In genomic region chr10:83821089-83821488, GRCm38 (mm10) we compare ENCODE assay signal across 13 mouse cellular contexts.
"Had no signal": no experiment of that assay in that cellular context is flagged by ENCODE, and none has a peak within 500 bp of the region (broad histone marks: within the 10 kb centered on the region; RNA-seq: fewer than 3 reads in every experiment).

No protein-coding gene starts in this region.

- H3K4me3 ChIP-seq: limb, embryonic 15.5 days; liver, embryonic 13.5 days; midbrain, embryonic 12.5 days had no signal

- H3K9me3 ChIP-seq: limb, embryonic 15.5 days; liver, embryonic 13.5 days; midbrain, embryonic 12.5 days had no signal

- H3K9ac ChIP-seq: limb, embryonic 15.5 days; liver, embryonic 13.5 days; midbrain, embryonic 12.5 days had no signal

- H3K4me2 ChIP-seq: limb, embryonic 15.5 days; liver, embryonic 13.5 days; midbrain, embryonic 12.5 days had no signal

- H3K27me3 ChIP-seq: limb, embryonic 15.5 days; liver, embryonic 13.5 days had no signal

- H3K27ac ChIP-seq: kidney, postnatal 0 days; limb, embryonic 15.5 days; liver, embryonic 13.5 days; midbrain, embryonic 12.5 days had no signal

- H3K4me1 ChIP-seq: liver, embryonic 13.5 days had no signal

- ATAC-seq: midbrain, embryonic 16.5 days had no signal

- DNase-seq: kidney, adult 11 months; kidney, adult 9 months; kidney, postnatal 36 days; layer of hippocampus, postnatal 36 days; liver, embryonic 13.5 days; lung, adult 18-20 months; lung, postnatal 14 days; thymus, adult 2 months; thymus, postnatal 25 days had no signal

- H3K36me3 ChIP-seq: limb, embryonic 15.5 days; liver, embryonic 13.5 days; midbrain, embryonic 12.5 days had no signal
